Mouse (Mus musculus) adrenal gland, postnatal 25 days (tissue): ENCODE data around the gene Lclat1. TPM values are rescaled to one million over a fixed set of nuclear protein-coding genes. Genes with fewer than 3 reads are reported as not detected.

Source experiments
- DNase-seq: peaks from one replicate; pipeline ENCODE4 v3.0.0; 2021; ENCODE audit warnings: mixed read lengths
- long read RNA-seq: library from polyadenylated mRNA; stranded (forward); transcript quantifications from one replicate; pipeline ENCODE4 v2.0.0, GENCODE M21; 2021
- total RNA-seq: library from RNA; stranded (reverse); gene quantifications from 2 replicates; pipeline ENCODE4 v1.2.3, GENCODE M21; 2021

Lclat1 gene
- total RNA-seq = 41.4 and 43.9 TPM in 2 replicates
- long read RNA-seq, partial matches to known transcripts = 0 of 6 reads
- long read RNA-seq, other reads (novel, unspliced or antisense) = 6 of 6 reads

GRCm38 (mm10) chr17:73107158-73108157 lies at the start of gene Lclat1:
Gene Lclat1 (plus strand): TSS chr17:73107985.
- peak; percentile 96 for DNase-seq

GRCm38 (mm10) chr17:73058319-73058718 lies 49.5 kb upstream of the Lclat1 start:
- DNase-seq = peak; percentile 9

GRCm38 (mm10) chr17:73060224-73060896 lies 47.4 kb upstream of the Lclat1 start:
- no peak for DNase-seq

GRCm38 (mm10) chr17:73060897-73061252 lies 46.9 kb upstream of the Lclat1 start:
- no peak for DNase-seq

GRCm38 (mm10) chr17:73062701-73063100 lies 45.1 kb upstream of the Lclat1 start:
- DNase-seq = no peak

GRCm38 (mm10) chr17:73063299-73063698 lies 44.5 kb upstream of the Lclat1 start:
- DNase-seq = no peak

- no peak for DNase-seq
Measured at GRCm38 (mm10) chr17:73063781-73064180, 44.0 kb upstream of the Lclat1 start.

GRCm38 (mm10) chr17:73066387-73067169 lies 41.2 kb upstream of the Lclat1 start:
- no peak for DNase-seq

GRCm38 (mm10) chr17:73067423-73067822 lies 40.4 kb upstream of the Lclat1 start:
- peak; percentile 69 for DNase-seq

- no peak for DNase-seq
Measured at GRCm38 (mm10) chr17:73068321-73068992, 39.3 kb upstream of the Lclat1 start.

GRCm38 (mm10) chr17:73070466-73070865 lies 37.3 kb upstream of the Lclat1 start:
- DNase-seq = no peak

- no peak for DNase-seq
Measured at GRCm38 (mm10) chr17:73071725-73072263, 36.0 kb upstream of the Lclat1 start.

GRCm38 (mm10) chr17:73072286-73072685 lies 35.5 kb upstream of the Lclat1 start:
- DNase-seq = no peak

GRCm38 (mm10) chr17:73074631-73075030 lies 33.2 kb upstream of the Lclat1 start:
- DNase-seq = no peak

GRCm38 (mm10) chr17:73075238-73075890 lies 32.4 kb upstream of the Lclat1 start:
- no peak for DNase-seq

GRCm38 (mm10) chr17:73077638-73078037 lies 30.1 kb upstream of the Lclat1 start:
- DNase-seq = no peak

GRCm38 (mm10) chr17:73081360-73082133 lies 26.2 kb upstream of the Lclat1 start:
- no peak for DNase-seq

GRCm38 (mm10) chr17:73082506-73083196 lies 25.1 kb upstream of the Lclat1 start:
- no peak for DNase-seq
